Mouse (Mus musculus) urinary bladder, postnatal 4 days (tissue): Measurements from ENCODE around the gene Noc4l.

Experiments
- DNase-seq, 2 experiments: peaks; one replicate each; pipeline ENCODE4 v3.0.0; 2021 to 2022; ENCODE audit warnings: low spot score in 2 of 2

Noc4l gene

DNA sequence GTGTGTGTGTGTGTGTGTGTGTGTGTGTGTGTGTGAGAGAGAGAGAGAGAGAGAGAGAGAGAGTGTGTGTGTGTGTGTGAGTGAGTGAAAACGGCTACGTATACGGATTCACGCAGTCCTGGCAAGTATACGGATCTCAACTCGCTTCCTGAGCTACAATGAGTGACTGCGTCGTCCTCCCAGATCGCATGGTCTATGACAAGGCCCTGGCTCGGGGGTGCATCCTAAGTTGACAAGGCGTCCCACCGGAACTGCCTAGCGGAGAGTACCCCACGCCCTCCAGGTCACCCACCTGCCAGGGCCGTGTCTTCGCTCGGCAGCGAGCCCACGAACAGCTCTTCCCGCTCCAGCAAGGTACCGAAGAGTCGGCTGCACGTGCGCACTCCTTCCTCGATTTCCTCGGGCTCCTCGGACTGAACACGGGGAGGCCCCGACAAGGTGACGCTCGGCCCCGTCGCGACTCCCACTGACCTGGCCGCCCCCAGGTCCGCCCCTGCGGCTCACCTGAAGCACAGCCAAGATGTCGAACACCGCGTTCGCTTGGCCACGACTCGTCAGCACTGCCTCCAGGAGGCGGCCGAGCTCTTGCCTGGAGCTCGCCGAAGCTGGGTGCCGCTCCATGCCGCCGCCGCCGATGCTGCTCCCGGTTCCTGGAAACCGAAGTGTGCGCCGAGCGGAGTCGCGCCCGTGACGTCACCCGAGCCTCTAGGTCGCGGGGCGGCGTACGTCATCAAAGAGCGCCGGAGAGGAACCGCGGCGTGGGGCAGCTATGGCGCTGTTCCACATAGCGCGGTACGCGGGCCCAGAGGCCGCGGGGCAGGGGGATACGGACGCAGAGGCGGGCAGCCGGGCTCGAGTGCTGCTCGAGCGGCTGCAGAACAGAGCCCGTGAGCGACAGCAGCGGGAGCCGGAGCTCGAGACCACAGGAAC lies at the start of gene Noc4l, which contains the start of gene Ddx51:
Gene Noc4l, minus strand, starts transcription at position 699 of the 930 bp plus-strand sequence.
Gene Ddx51, plus strand, starts transcription at position 733 of the 930 bp plus-strand sequence.
- DNase-seq: peak; percentile 90 to 97

GRCm38 (mm10) chr5:110698617-110699016 lies 45.4 kb upstream of the Noc4l start:
- no peak for DNase-seq

DNA sequence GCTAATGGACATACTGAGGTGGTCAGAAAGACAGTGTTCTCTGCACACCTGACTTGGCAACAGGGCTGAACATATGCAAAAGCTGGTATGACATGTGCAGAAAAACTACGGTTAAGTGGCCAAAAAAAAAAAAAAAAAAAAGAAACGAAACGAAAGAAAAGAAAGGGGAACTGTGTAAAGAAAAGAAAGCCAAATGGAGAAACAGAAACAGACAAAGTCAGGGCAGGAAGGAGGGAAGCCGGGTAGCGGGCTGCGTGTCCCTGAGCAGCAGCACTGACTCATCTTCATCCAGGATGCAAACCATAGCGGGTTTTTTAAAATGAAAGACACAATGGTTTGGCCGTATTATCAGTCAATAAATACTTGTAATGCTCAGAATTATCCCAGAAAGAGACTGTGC lies 28.8 kb upstream of the Noc4l start:
- no peak for DNase-seq

DNA sequence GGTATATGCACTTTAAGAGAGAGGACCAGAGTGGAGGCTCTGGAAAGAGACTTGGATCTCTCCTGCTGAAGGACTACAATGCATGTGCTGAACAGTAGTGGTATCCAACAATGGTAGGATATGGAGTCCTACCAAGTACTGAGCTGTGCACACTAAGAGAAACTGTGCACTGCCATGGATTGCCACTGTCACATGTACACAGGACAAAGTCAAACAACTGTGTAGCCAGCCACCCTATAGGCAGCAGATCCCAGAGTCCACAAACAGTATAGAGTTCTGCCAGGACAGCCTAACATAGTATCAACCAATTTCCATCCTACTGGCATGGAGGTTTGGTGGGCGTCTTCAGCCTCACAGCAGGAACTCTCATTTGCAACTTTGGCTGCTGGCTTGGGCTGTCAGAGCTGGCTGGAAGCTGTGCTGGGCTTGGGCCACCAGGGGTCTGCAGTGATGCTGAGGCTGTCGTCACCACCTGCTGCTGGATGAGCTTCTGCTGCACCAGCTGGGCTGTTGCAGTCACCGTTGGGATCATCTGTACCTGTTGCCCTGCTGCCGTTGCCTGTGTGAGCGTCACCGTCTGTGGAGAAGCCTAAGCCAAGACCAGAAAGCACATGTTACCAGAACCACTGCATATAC lies 12.4 kb upstream of the Noc4l start:
- DNase-seq: no peak

- no peak for DNase-seq
Observed at GRCm38 (mm10) chr5:110664750-110665269, 11.6 kb upstream of the Noc4l start.

DNA sequence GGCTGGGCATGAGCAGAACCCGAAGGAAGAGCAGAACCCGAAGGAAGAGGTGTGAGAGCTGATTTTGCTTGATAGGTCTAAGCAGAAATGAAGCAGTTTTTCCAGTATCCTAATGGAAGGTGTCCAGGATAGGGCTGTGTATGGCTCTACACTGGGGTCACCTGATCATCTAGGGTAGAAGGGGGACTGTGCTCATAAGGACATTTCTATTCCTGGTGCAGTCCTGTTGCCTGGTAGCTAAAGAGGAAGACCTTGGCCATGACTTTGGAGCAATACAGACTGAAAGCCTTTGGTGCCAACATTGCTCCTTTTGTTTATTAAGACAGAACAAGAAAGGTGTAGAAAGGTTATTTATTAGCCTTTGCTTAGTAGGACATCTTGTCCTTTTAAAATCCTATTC lies 10.8 kb upstream of the Noc4l start:
- DNase-seq: no peak

GRCm38 (mm10) chr5:110659682-110660081 lies 6.5 kb upstream of the Noc4l start:
- no peak for DNase-seq

GRCm38 (mm10) chr5:110653686-110654085 lies 469 bp upstream of the Noc4l start:
- DNase-seq: no peak

GRCm38 (mm10) chr5:110646377-110646776 lies 6.8 kb downstream of the Noc4l start:
- DNase-seq: no peak

DNA sequence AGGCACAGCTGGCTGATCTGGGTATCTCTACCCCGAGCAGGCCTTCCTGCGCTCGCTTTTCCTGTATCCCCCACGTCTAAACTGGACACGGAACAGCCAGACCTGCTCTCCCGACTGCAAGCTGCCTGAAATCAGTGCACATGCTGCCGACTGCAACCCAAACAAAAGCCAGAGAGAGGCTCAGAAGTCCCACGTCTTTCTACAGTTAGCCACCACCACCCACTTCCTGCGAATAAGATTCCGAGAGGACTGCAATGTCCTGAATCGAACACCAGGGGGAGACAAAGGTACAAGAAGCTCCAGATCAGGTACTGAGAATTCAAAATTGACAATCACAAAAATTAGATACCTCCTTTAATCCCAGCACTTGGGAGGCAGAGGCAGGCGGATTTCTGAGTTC lies 13.8 kb downstream of the Noc4l start:
- DNase-seq: peak; percentile 34 to 74

DNA sequence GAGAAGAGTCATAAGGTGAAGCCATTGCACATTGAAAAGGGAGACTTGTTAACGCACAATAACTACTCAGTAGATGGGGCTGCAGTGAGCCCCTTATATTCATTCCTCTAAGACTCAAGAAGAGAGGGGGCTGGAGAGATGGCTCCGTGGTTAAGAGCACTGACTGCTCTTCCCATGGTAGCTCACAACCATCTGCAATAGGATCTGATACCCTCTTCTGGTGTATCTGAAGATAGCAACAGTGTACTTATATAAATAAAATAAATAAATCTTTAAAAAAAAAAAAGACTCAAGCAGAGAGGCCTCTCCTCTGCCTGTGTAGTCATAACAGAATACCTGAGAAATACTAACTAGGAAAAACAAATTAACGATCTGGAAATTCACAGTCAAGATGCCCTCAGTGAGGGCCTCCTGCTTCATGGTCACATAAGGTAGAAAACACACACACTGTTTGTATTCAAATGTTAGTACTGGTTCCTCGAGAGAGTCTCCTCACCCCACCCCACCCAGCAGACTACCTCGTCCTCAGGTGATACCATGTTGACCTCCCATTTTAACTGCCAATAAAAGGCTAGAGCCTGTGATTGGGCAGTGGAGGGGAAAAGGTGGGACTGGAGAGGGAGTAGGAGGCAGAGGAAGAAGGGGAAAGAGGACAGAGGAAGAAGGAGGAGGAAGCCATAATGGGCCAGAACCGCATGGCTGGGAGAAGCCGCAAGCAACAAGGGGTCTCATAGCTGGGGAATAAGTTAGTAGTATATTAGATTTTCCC lies 14.7 kb downstream of the Noc4l start:
- DNase-seq: no peak

DNA sequence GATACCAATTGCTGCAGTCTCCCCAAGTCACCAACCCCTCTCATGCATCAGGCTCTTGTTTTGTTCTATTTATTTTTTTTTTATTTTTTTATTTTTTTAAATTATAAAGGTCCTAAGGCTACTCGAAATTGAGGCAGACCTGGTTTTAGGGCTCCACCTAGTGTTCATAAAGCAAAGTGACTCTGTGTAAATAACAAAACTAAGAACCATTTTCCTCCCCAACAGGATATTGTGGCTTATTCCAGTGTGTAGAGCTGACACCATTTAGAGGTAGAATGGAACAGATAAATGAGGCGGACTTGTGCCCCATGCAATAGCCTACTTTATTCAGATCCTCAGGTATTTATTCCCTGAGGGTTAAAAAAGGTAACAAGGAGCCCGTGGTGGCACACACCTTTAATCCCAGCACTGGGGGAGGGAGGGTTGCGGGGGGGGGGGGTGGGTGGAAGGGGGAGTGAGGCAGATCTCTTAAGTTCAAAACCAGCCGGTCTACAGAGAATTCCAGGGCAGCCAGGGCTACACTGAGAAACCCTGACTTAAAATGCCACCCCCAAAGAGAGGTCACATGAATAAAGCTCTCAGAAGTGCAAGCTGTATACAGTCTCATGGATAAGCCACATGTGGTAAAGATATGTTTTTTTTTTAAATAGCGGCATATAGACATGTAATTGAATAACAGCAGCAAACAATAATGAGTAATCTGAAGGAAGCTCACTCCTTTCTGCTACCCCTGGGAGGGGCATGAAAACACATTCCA lies 17.1 kb downstream of the Noc4l start:
- DNase-seq: no peak

- peak in 1 of 2 experiments; percentile 29 for DNase-seq
Observed at GRCm38 (mm10) chr5:110629525-110630120, 23.6 kb downstream of the Noc4l start.

GRCm38 (mm10) chr5:110628156-110628555 lies 25.1 kb downstream of the Noc4l start:
- DNase-seq: no peak

DNA sequence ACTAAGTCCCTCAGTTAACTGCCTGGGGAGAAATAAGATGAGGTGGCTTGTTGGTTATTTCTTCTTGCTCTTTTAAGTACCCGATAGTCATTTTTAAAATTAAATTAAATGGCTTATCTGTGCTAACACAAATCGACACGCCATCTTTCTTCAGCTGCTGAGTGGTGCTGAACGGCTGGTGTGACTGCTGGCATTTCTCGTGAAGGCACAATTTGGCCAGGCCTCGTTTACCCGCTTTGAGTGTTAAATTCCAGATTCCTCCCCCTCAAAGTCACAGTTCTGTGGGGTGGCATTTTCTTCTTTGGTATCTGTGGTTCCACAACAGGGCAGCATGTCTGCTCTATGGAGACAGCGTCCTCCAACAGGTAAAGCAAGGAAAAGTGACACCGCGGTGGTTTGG lies 25.9 kb downstream of the Noc4l start:
- no peak for DNase-seq

DNA sequence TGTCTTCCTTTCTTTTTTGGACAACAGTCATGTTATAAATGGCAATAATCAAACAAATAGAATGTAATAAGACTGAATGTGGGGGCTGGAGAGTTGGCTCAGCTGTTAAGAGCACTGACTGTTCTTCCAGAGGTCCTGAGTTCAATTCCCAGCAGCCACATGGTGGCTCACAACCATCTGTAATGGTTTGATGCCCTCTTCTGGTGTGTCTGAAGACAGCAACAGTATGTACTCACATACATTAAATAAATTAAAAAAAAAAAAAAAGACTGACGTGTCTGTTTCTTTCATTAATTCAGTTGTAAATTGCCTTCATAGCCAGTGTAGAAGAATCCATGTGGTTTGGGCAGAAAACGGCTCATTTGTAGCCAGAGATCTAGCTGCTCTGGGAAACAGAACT lies 28.9 kb downstream of the Noc4l start:
- DNase-seq: no peak

DNA sequence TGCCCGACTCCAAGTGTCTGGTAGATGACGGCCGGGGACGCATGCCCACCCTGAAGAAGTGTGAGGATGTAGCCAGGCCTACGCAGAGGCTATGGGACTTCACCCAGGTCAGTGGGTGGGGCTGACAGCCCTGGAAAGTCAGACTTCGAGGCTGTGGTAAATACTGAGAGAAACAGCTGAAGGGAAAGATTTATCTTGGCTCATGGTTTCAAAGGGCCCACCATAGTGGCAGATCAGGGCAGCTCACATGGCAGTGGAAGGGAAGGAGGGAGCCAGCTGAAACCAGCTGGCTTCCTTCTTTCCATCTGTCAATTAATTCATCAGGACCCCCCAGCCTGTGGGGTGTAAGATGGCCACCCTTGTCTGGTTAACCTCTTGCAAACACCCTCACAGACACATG lies 34.0 kb downstream of the Noc4l start:
- no peak for DNase-seq

GRCm38 (mm10) chr5:110611435-110612158 lies 41.6 kb downstream of the Noc4l start:
- DNase-seq: no peak

DNA sequence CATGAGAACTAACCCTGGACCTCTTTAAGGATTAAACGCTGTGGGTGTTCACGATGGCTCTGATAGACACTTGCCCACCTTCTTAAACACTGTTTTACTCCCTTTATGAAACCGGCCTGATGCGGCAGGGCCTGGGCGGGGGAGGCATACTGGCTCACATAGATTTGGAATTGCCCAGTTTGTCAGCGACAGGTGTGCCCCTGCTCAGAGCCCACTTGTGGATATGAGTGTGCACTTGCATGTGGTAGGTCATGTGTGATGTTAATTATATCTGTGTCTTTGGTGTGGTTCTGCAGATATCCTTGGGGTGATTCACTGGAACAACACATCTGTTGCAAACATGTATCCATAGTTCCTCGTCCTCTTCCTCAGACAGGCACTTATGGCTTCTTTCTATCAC lies 42.7 kb downstream of the Noc4l start:
- DNase-seq: no peak

GRCm38 (mm10) chr5:110609868-110610267 lies 43.3 kb downstream of the Noc4l start:
- DNase-seq: no peak
